Mouse (Mus musculus): ENCODE measurements around the gene Dock9. TPM values are rescaled to one million over a fixed set of nuclear protein-coding genes. Genes with fewer than 3 reads are reported as not detected.
A peak's percentile ranks its signal among the peaks of the same experiment; 100 is the strongest.

The Dock9 gene
- total and polyA plus RNA-seq, 3 experiments, result 9.3 to 12.2 (median 10.3) TPM

GRCm38 (mm10) chr14:121731688-121732168 lies 65.9 kb downstream of the Dock9 start (continued):
- TF ChIP-seq RCOR1 (conservative IDR thresholded peaks at IDR 0.05; ENCODE audit: low read depth, low read length), result no peak
- no peak for TF ChIP-seq MAFK (IDR thresholded peaks at IDR 0.05; ENCODE audit: insufficient replicate concordance, low read length)
- TF ChIP-seq MAZ (IDR thresholded peaks at IDR 0.05; ENCODE audit: low read depth, low read length), result peak; percentile 53; the same call in 1 of the 2 replicates
- no peak for TF ChIP-seq PAX5 (IDR thresholded peaks at IDR 0.05; ENCODE audit: low read length)
- 0 out of 2 replicates have a peak, but pooled peaks have one; percentile 58 for TF ChIP-seq ELF1 (IDR thresholded peaks at IDR 0.05; ENCODE audit: low read depth, low read length)
- TF ChIP-seq ZC3H11A (IDR thresholded peaks at IDR 0.05; ENCODE audit: low read depth, low read length), result no peak
- peak; percentile 27 for TF ChIP-seq CHD2 (IDR thresholded peaks at IDR 0.05; ENCODE audit: low read length)
- TF ChIP-seq MEF2A (IDR thresholded peaks at IDR 0.05; ENCODE audit: borderline replicate concordance, low read depth, low read length), result no peak
- 0 out of 2 replicates have a peak, but pooled peaks have one; percentile 24 for TF ChIP-seq POLR2A (IDR thresholded peaks at IDR 0.05; ENCODE audit: low read depth, low read length)
- no peak for TF ChIP-seq SIN3A (IDR thresholded peaks at IDR 0.05; ENCODE audit: low read length)

- no peak for DNase-seq (ENCODE audit: extremely low read depth)
- Histone ChIP-seq H3K79me2 (replicated peaks; ENCODE audit: control insufficient read depth, extremely low read depth, insufficient read depth, poor library complexity, severe bottlenecking) (no peaks in the 10 kb centered on the region), H3K4me2 (ENCODE audit: insufficient read depth, low read depth, poor library complexity, severe bottlenecking) (no peak overlapping the region), H3K4me3 (replicated peaks in 1 of 3; ENCODE audit: low read depth in 2 of 3, low read length in 2 of 3, poor library complexity in 1 of 3) (no peak overlapping the region), H3K27ac (ENCODE audit: insufficient read depth, low read depth) (no peak overlapping the region), H3K27me3 (replicated peaks) (no peaks in the 10 kb centered on the region), H3K9ac (ENCODE audit: insufficient read depth, low read depth) (no peak overlapping the region), H3K9me3 (replicated peaks; ENCODE audit: low read length) (no peaks in the 10 kb centered on the region), H3K36me3 (replicated peaks in 1 of 2; ENCODE audit: control insufficient read depth in 1 of 2, insufficient read depth in 1 of 2, low read length in 1 of 2) (peaks cover 0 to 3% of the 10 kb centered on the region in 2 experiments), H3K4me1 (ENCODE audit: control insufficient read depth in 1 of 2, insufficient read depth in 2 of 2) (peaks cover 21 to 60% of the 10 kb centered on the region in 2 experiments)
- dilution Hi-C loops (cut with MboI; ENCODE audit: extremely low pct_ligation_motif_present, extremely low pct_unique_long_range_greater_than_20kb, low sequenced_read_pairs) (no loop called here), in situ Hi-C loops (cut with MboI; ENCODE audit: low pct_ligation_motif_present, low pct_unique_long_range_greater_than_20kb, low sequenced_read_pairs) (no loop called here)
- no peak for TF ChIP-seq UBTF (IDR thresholded peaks at IDR 0.05; ENCODE audit: low read depth, low read length)
- no peak for TF ChIP-seq MEF2A (IDR thresholded peaks at IDR 0.05; ENCODE audit: borderline replicate concordance, low read depth, low read length)
Measured at GRCm38 (mm10) chr14:121730966-121731365, 66.7 kb downstream of the Dock9 start.

- peaks cover 24 to 63% of the 10 kb centered on the region in 2 experiments for H3K4me1 ChIP-seq (ENCODE audit: control insufficient read depth in 1 of 2, insufficient read depth in 2 of 2)
- no peak overlapping the region for H3K4me3 ChIP-seq (replicated peaks in 1 of 3; ENCODE audit: low read depth in 2 of 3, low read length in 2 of 3, poor library complexity in 1 of 3)
- no peaks in the 10 kb centered on the region for H3K9me3 ChIP-seq (replicated peaks; ENCODE audit: low read length)
- in situ Hi-C loops (cut with MboI; ENCODE audit: low pct_ligation_motif_present, low pct_unique_long_range_greater_than_20kb, low sequenced_read_pairs), result no loop called here
- H3K27me3 ChIP-seq (replicated peaks), result no peaks in the 10 kb centered on the region
- TF ChIP-seq SMC3 (IDR thresholded peaks at IDR 0.05; ENCODE audit: low read depth, low read length) (no peak), NRF1 (IDR thresholded peaks at IDR 0.05; ENCODE audit: low read depth, low read length) (no peak), CTCF (conservative IDR thresholded peaks at IDR 0.05 in 1 of 2, IDR thresholded peaks at IDR 0.05 in 1 of 2; ENCODE audit: low read depth in 2 of 2, low read length in 2 of 2) (no peak), MXI1 (IDR thresholded peaks at IDR 0.05; ENCODE audit: low read depth, low read length) (no peak), EP300 (IDR thresholded peaks at IDR 0.05; ENCODE audit: low read length) (0 out of 2 replicates have a peak, but pooled peaks have one; percentile 16)
- no peak for DNase-seq (ENCODE audit: extremely low read depth)
- H3K4me2 ChIP-seq (ENCODE audit: insufficient read depth, low read depth, poor library complexity, severe bottlenecking), result no peak overlapping the region
- dilution Hi-C loops (cut with MboI; ENCODE audit: extremely low pct_ligation_motif_present, extremely low pct_unique_long_range_greater_than_20kb, low sequenced_read_pairs), result no loop called here
- no peaks in the 10 kb centered on the region for H3K79me2 ChIP-seq (replicated peaks; ENCODE audit: control insufficient read depth, extremely low read depth, insufficient read depth, poor library complexity, severe bottlenecking)
- H3K36me3 ChIP-seq (replicated peaks in 1 of 2; ENCODE audit: control insufficient read depth in 1 of 2, insufficient read depth in 1 of 2, low read length in 1 of 2), result peaks cover 3 to 12% of the 10 kb centered on the region in 2 experiments
- H3K9ac ChIP-seq (ENCODE audit: insufficient read depth, low read depth), result no peak overlapping the region
- H3K27ac ChIP-seq (ENCODE audit: insufficient read depth, low read depth), result no peak overlapping the region
Measured at GRCm38 (mm10) chr14:121727996-121728395, 69.6 kb downstream of the Dock9 start.

All from CH12.LX (cell line).